Mouse (Mus musculus) heart, embryonic 13.5 days (tissue): ENCODE results near the gene Tjap1. TPM values are rescaled to one million over a fixed set of nuclear protein-coding genes. Genes with fewer than 3 reads are reported as not detected.

Experiments
- ATAC-seq: fragments of 200-750 bp; cut with Nextera tagmentation; 2 replicates; pipeline ENCODE4 v1.8.0; 2017; ENCODE audit warnings: moderate TSS enrichment; ENCODE audit not compliant: insufficient number of reproducible peaks, low FRiP score, low TSS enrichment; ENCODE audit errors: extremely low read depth
- H3K27ac ChIP-seq: fragments of 300-500 bp; sonication (generic); replicated peaks from 2 replicates; pipeline ENCODE4 v1.5.1; 2015; ENCODE audit warnings: moderate library complexity, mild to moderate bottlenecking, inconsistent platforms
- H3K27me3 ChIP-seq: fragments of 300-500 bp; sonication (generic); replicated peaks from 2 replicates; pipeline ENCODE4 v1.6.1; 2015; ENCODE audit warnings: mild to moderate bottlenecking, inconsistent platforms
- H3K36me3 ChIP-seq: fragments of 300-500 bp; sonication (generic); 2 replicates; pipeline ENCODE4 v1.6.1; 2015; ENCODE audit warnings: mild to moderate bottlenecking, inconsistent platforms
- H3K4me1 ChIP-seq: fragments of 300-500 bp; sonication (generic); 2 replicates; pipeline ENCODE4 v1.6.1; 2015; ENCODE audit warnings: inconsistent platforms
- H3K4me2 ChIP-seq: fragments of 300-500 bp; sonication (generic); 2 replicates; pipeline ENCODE4 v1.6.1; 2015; ENCODE audit warnings: inconsistent platforms, mild to moderate bottlenecking, moderate library complexity
- H3K4me3 ChIP-seq: fragments of 300-500 bp; sonication (generic); 2 replicates; pipeline ENCODE4 v1.5.1; 2015; ENCODE audit warnings: moderate library complexity, mild to moderate bottlenecking, inconsistent platforms
- H3K9ac ChIP-seq: fragments of 300-500 bp; sonication (generic); 2 replicates; pipeline ENCODE4 v1.6.1; 2015; ENCODE audit warnings: inconsistent platforms, mild to moderate bottlenecking, moderate library complexity
- H3K9me3 ChIP-seq: fragments of 300-500 bp; sonication (generic); 2 replicates; pipeline ENCODE4 v1.6.1; 2016; ENCODE audit warnings: inconsistent platforms
- WGBS: fragments of 180-500 bp; shearing (Covaris S2); methylation state at CpG from one replicate; pipeline ENCODE4 v1.1.7; 2015; ENCODE audit warnings: mixed read lengths; 5-methylcytosine and 5-hydroxymethylcytosine counted together
- polyA plus RNA-seq: library from polyadenylated mRNA; unstranded; fragments of >200 nt; fragmentation: Nextera tagmentation; extraction: Ambion mirVana; gene quantifications from 2 replicates; pipeline ENCODE4 v1.2.1, GENCODE M21; 2015

Tjap1 gene
- polyA plus RNA-seq, result 35.7 and 37.1 TPM in 2 replicates

GRCm38 (mm10) chr17:46282483-46283123 is at the start of gene Tjap1:
TSS of gene Tjap1 (minus strand) at chr17:46283026.
- Histone ChIP-seq H3K4me1 (peaks cover 36% of the 10 kb centered on the region), H3K9ac (peak within 1 kb of the TSS; percentile 89), H3K27me3 (no peaks in the 10 kb centered on the region), H3K27ac (peak within 1 kb of the TSS; percentile 96), H3K36me3 (peaks cover 34% of the 10 kb centered on the region), H3K4me3 (peak within 1 kb of the TSS; percentile 85), H3K4me2 (peak within 1 kb of the TSS; percentile 95), H3K9me3 (no peaks in the 10 kb centered on the region)
- WGBS, result under 1% methylated on average over 37 of the region's 37 CpGs
- peak; percentile 87 for ATAC-seq

GRCm38 (mm10) chr17:46328723-46329122 is 45.9 kb upstream of the Tjap1 start:
- Histone ChIP-seq H3K36me3 (peaks cover 4% of the 10 kb centered on the region), H3K4me3 (peak overlapping the region; percentile 82), H3K27ac (peak overlapping the region; percentile 89), H3K9ac (no peak overlapping the region), H3K4me2 (peak overlapping the region; percentile 93), H3K27me3 (no peaks in the 10 kb centered on the region), H3K4me1 (peaks cover 12% of the 10 kb centered on the region), H3K9me3 (no peaks in the 10 kb centered on the region)
- no peak for ATAC-seq
- WGBS, result 70% methylated on average over 6 of the region's 6 CpGs

- no peaks in the 10 kb centered on the region for H3K9me3 ChIP-seq
- peak within 1 kb of the TSS; percentile 93 for H3K4me2 ChIP-seq
- no peaks in the 10 kb centered on the region for H3K27me3 ChIP-seq
- H3K4me1 ChIP-seq, result peaks cover 12% of the 10 kb centered on the region
- peak within 1 kb of the TSS; percentile 94 for H3K9ac ChIP-seq
- WGBS, result under 1% methylated on average over 40 of the region's 40 CpGs
- peak; percentile 94 for ATAC-seq
- peak within 1 kb of the TSS; percentile 82 for H3K4me3 ChIP-seq
- H3K36me3 ChIP-seq, result peaks cover 11% of the 10 kb centered on the region
- peak within 1 kb of the TSS; percentile 89 for H3K27ac ChIP-seq
These were observed 45.2 kb upstream of the Tjap1 start, which contains the start of gene Abcc10 for GRCm38 (mm10) chr17:46327906-46328534. TSS of gene Abcc10 (minus strand) at chr17:46328352.

- ATAC-seq, result no peak; the same call in 1 of the 2 replicates
- no peaks in the 10 kb centered on the region for H3K27me3 ChIP-seq
- peak overlapping the region; percentile 94 for H3K9ac ChIP-seq
- peaks cover 12% of the 10 kb centered on the region for H3K4me1 ChIP-seq
- H3K9me3 ChIP-seq, result no peaks in the 10 kb centered on the region
- peak overlapping the region; percentile 93 for H3K4me2 ChIP-seq
- H3K4me3 ChIP-seq, result peak overlapping the region; percentile 82
- H3K27ac ChIP-seq, result peak overlapping the region; percentile 89
- peaks cover 16% of the 10 kb centered on the region for H3K36me3 ChIP-seq
- 2% methylated on average over 27 of the region's 27 CpGs for WGBS
These were observed 44.6 kb upstream of the Tjap1 start for GRCm38 (mm10) chr17:46327413-46327905.

GRCm38 (mm10) chr17:46322046-46322823 is 39.4 kb upstream of the Tjap1 start:
- H3K27ac ChIP-seq, result no peak overlapping the region
- H3K9me3 ChIP-seq, result no peaks in the 10 kb centered on the region
- peaks cover 5% of the 10 kb centered on the region for H3K4me1 ChIP-seq
- ATAC-seq, result no peak
- H3K36me3 ChIP-seq, result peaks cover 32% of the 10 kb centered on the region
- no peaks in the 10 kb centered on the region for H3K27me3 ChIP-seq
- WGBS, result 74% methylated on average over 14 of the region's 14 CpGs
- no peak overlapping the region for H3K9ac ChIP-seq
- H3K4me3 ChIP-seq, result no peak overlapping the region
- no peak overlapping the region for H3K4me2 ChIP-seq

- Histone ChIP-seq H3K4me3 (no peak overlapping the region), H3K36me3 (peaks cover 32% of the 10 kb centered on the region), H3K4me1 (no peaks in the 10 kb centered on the region), H3K9me3 (no peaks in the 10 kb centered on the region), H3K27me3 (no peaks in the 10 kb centered on the region), H3K27ac (no peak overlapping the region), H3K4me2 (no peak overlapping the region), H3K9ac (no peak overlapping the region)
- 76% methylated on average over 6 of the region's 6 CpGs for whole genome bisulfite sequencing
- no peak for ATAC-seq
These were observed 37.7 kb upstream of the Tjap1 start for GRCm38 (mm10) chr17:46320492-46320891.

GRCm38 (mm10) chr17:46315813-46316212 is 33.0 kb upstream of the Tjap1 start:
- 79% methylated on average over 10 of the region's 10 CpGs for WGBS

GRCm38 (mm10) chr17:46313135-46313715 is 30.4 kb upstream of the Tjap1 start:
- Histone ChIP-seq H3K36me3 (peaks cover 13% of the 10 kb centered on the region), H3K9ac (no peak overlapping the region), H3K4me1 (peaks cover 12% of the 10 kb centered on the region), H3K9me3 (no peaks in the 10 kb centered on the region), H3K27me3 (no peaks in the 10 kb centered on the region), H3K4me2 (no peak overlapping the region), H3K27ac (no peak overlapping the region), H3K4me3 (no peak overlapping the region)
- no peak for ATAC-seq
- WGBS, result 75% methylated on average over 9 of the region's 9 CpGs

More at GRCm38 (mm10) chr17:46315813-46316212, 33.0 kb upstream of the Tjap1 start:
- H3K4me1 ChIP-seq, result no peaks in the 10 kb centered on the region
- no peak for ATAC-seq
- no peak overlapping the region for H3K27ac ChIP-seq
- H3K4me2 ChIP-seq, result no peak overlapping the region
- peaks cover 16% of the 10 kb centered on the region for H3K36me3 ChIP-seq
- H3K9me3 ChIP-seq, result no peaks in the 10 kb centered on the region
- no peak overlapping the region for H3K4me3 ChIP-seq
- no peaks in the 10 kb centered on the region for H3K27me3 ChIP-seq
- H3K9ac ChIP-seq, result no peak overlapping the region

GRCm38 (mm10) chr17:46310515-46310914 is 27.7 kb upstream of the Tjap1 start:
- Histone ChIP-seq H3K27ac (peak overlapping the region; percentile 50; the same call in 1 of the 2 replicates), H3K4me1 (peaks cover 12% of the 10 kb centered on the region), H3K9ac (no peak overlapping the region), H3K4me2 (no peak overlapping the region), H3K9me3 (no peaks in the 10 kb centered on the region), H3K27me3 (no peaks in the 10 kb centered on the region), H3K36me3 (peaks cover 19% of the 10 kb centered on the region), H3K4me3 (no peak overlapping the region)
- 75% methylated on average over 10 of the region's 10 CpGs for WGBS
- ATAC-seq, result no peak

GRCm38 (mm10) chr17:46309835-46310234 is 27.0 kb upstream of the Tjap1 start:
- H3K9ac ChIP-seq, result 0 out of 2 replicates have a peak overlapping the region, but pooled peaks have one; percentile 24
- H3K36me3 ChIP-seq, result peaks cover 22% of the 10 kb centered on the region
- peak overlapping the region; percentile 16; the same call in 1 of the 2 replicates for H3K4me2 ChIP-seq
- H3K4me3 ChIP-seq, result no peak overlapping the region
- ATAC-seq, result no peak
- H3K4me1 ChIP-seq, result peaks cover 16% of the 10 kb centered on the region
- no peaks in the 10 kb centered on the region for H3K9me3 ChIP-seq
- no peaks in the 10 kb centered on the region for H3K27me3 ChIP-seq
- WGBS, result 38% methylated on average over 12 of the region's 12 CpGs
- peak overlapping the region; percentile 50 for H3K27ac ChIP-seq

- Histone ChIP-seq H3K27me3 (peaks cover 20% of the 10 kb centered on the region), H3K4me2 (no peak overlapping the region), H3K9me3 (no peaks in the 10 kb centered on the region), H3K9ac (no peak overlapping the region), H3K4me3 (no peak overlapping the region), H3K36me3 (peaks cover 20% of the 10 kb centered on the region), H3K4me1 (peaks cover 16% of the 10 kb centered on the region), H3K27ac (no peak overlapping the region)
- 86% methylated on average over 15 of the region's 15 CpGs for WGBS
- ATAC-seq, result no peak
These were observed 24.1 kb upstream of the Tjap1 start for GRCm38 (mm10) chr17:46306956-46307355.
